Mouse (Mus musculus) CH12F3 (cell line): ENCODE data around the gene Pou1f1.

ENCODE experiments used
- in situ Hi-C: fragments of 300-500 bp; cut with MboI; formaldehyde crosslinking; loops from 2 replicates; pipeline ENCODE4 v1.14.3; 2020; ENCODE audit warnings: low sequenced_read_pairs

Pou1f1 gene

DNA sequence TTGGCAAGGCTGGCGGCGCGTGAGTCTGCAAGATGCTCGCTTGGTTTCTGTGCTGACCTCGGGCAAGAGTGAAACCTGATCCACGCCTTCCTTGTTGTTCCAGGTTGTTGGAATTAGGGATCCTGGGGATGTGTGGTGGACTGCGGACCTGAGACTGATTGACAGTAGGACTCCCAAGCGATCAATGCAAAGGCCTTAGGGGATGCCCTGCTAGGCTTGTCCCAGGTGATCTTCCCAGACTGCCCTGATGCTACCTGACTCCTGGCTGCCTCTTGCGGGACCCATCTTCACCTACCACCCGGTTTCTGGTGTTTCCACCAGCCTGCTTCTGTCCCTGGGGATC lies 42.5 kb downstream of the Pou1f1 start:
- in situ Hi-C loops = no loop called here

DNA sequence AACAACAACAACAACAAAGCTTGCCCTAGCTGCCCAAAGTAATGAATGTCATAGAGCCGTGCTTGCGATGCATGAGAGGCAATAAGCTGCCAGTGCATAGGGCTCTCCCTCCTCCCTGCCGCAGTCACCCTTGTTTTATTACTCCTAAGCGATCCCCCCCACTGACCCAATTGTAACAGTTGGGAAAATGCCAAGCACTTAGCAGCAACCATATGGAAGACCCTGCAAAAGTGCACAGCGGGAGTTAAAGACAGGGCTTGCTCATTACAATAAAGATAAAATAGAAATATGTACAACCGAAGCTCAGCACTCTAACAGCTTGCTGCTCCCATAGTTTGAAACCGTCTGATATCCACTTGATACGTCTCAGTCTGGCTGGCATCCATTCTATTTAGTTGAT lies 44.0 kb downstream of the Pou1f1 start:
- in situ Hi-C loops = no loop called here

- in situ Hi-C loops = no loop called here
Observed at GRCm38 (mm10) chr16:65564951-65565350, 44.6 kb downstream of the Pou1f1 start.

DNA sequence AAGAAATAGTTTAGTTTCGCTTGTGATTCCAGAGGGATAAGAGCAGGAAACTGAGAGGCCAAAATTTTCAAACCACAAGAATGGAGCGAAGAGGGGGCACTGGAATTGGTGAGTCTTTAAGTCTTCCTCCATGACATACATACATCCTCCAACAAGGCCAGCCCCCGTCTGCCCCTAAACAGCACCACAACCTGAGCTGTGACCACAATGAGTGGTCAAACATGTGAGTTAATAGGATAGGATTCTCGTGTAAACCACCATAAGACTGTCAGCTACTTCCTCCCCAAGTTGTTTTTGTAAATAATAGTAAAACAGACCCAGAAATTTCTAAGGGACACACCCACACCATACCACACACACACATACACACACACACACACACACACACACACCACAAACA lies 48.5 kb downstream of the Pou1f1 start:
- in situ Hi-C loops = no loop called here

- in situ Hi-C loops = no loop called here
Observed at GRCm38 (mm10) chr16:65577298-65578029, 57.2 kb downstream of the Pou1f1 start.
